Mouse (Mus musculus) hindbrain, embryonic 12.5 days (tissue): Measurements from ENCODE around the gene Dgkq. TPM values are rescaled to one million over a fixed set of nuclear protein-coding genes. Genes with fewer than 3 reads are reported as not detected.
A peak's percentile ranks its signal among the peaks of the same experiment; 100 is the strongest.

ENCODE experiments used
- ATAC-seq: fragments of 200-750 bp; cut with Nextera tagmentation; 2 replicates; pipeline ENCODE4 v1.8.0; 2017; ENCODE audit warnings: moderate TSS enrichment; ENCODE audit not compliant: low FRiP score
- H3K27ac ChIP-seq: fragments of 300-500 bp; sonication (generic); 2 replicates; pipeline ENCODE4 v1.5.1; 2016; ENCODE audit warnings: mild to moderate bottlenecking
- H3K27me3 ChIP-seq: fragments of 300-500 bp; sonication (generic); 2 replicates; pipeline ENCODE4 v1.6.1; 2016; ENCODE audit warnings: mild to moderate bottlenecking
- H3K36me3 ChIP-seq: fragments of 300-500 bp; sonication (generic); 2 replicates; pipeline ENCODE4 v1.6.1; 2016; ENCODE audit warnings: mild to moderate bottlenecking
- H3K4me1 ChIP-seq: fragments of 300-500 bp; sonication (generic); 2 replicates; pipeline ENCODE4 v1.6.1; 2016
- H3K4me2 ChIP-seq: fragments of 300-500 bp; sonication (generic); replicated peaks from 2 replicates; pipeline ENCODE4 v1.6.1; 2016; ENCODE audit warnings: mild to moderate bottlenecking
- H3K4me3 ChIP-seq: fragments of 300-500 bp; sonication (generic); 2 replicates; pipeline ENCODE4 v1.5.1; 2016; ENCODE audit warnings: mild to moderate bottlenecking
- H3K9ac ChIP-seq: fragments of 300-500 bp; sonication (generic); 2 replicates; pipeline ENCODE4 v1.6.1; 2016; ENCODE audit warnings: mild to moderate bottlenecking, moderate library complexity
- H3K9me3 ChIP-seq: fragments of 300-500 bp; sonication (generic); replicated peaks from 2 replicates; pipeline ENCODE4 v1.6.1; 2016; ENCODE audit warnings: mild to moderate bottlenecking
- WGBS: fragments of 180-500 bp; shearing (Covaris S2); methylation state at CpG from one replicate; pipeline ENCODE4 v1.1.7; 2016; 5-methylcytosine and 5-hydroxymethylcytosine counted together
- polyA plus RNA-seq: library from polyadenylated mRNA; unstranded; fragments of >200 nt; fragmentation: Nextera tagmentation; extraction: Ambion mirVana; gene quantifications from 2 replicates; pipeline ENCODE4 v1.2.1, GENCODE M21; 2016

The Dgkq gene
- polyA plus RNA-seq, 1 experiment from 2014 or later = 23.5 TPM

GRCm38 (mm10) chr5:108701341-108702021, 32.0 kb upstream of the Dgkq start:
- WGBS = 65% methylated on average over 10 of the region's 10 CpGs
- H3K4me3 ChIP-seq = no peak overlapping the region
- ATAC-seq = no peak

GRCm38 (mm10) chr5:108700346-108700745, 30.9 kb upstream of the Dgkq start:
- no peak overlapping the region for H3K9ac ChIP-seq
- no peak for ATAC-seq
- H3K27me3 ChIP-seq = no peaks in the 10 kb centered on the region
- peak overlapping the region; percentile 45; the same call in 1 of the 2 replicates for H3K27ac ChIP-seq
- H3K36me3 ChIP-seq = peaks cover 8% of the 10 kb centered on the region
- no peaks in the 10 kb centered on the region for H3K9me3 ChIP-seq
- no peak overlapping the region for H3K4me3 ChIP-seq
- H3K4me2 ChIP-seq = no peak overlapping the region
- WGBS = 62% methylated on average over 3 of the region's 3 CpGs
- H3K4me1 ChIP-seq = peaks cover 48% of the 10 kb centered on the region

More at GRCm38 (mm10) chr5:108701341-108702021, 32.0 kb upstream of the Dgkq start:
- Histone ChIP-seq H3K27ac (0 out of 2 replicates have a peak overlapping the region, but pooled peaks have one; percentile 45), H3K36me3 (peaks cover 19% of the 10 kb centered on the region), H3K27me3 (no peaks in the 10 kb centered on the region), H3K9me3 (no peaks in the 10 kb centered on the region), H3K4me1 (peaks cover 38% of the 10 kb centered on the region), H3K4me2 (no peak overlapping the region), H3K9ac (no peak overlapping the region)

GRCm38 (mm10) chr5:108697341-108697753, 27.9 kb upstream of the Dgkq start:
- Histone ChIP-seq H3K27ac (peak overlapping the region; percentile 62), H3K27me3 (peaks cover 13% of the 10 kb centered on the region), H3K36me3 (no peaks in the 10 kb centered on the region), H3K9me3 (no peaks in the 10 kb centered on the region), H3K4me3 (no peak overlapping the region), H3K4me2 (0 out of 2 replicates have a peak overlapping the region, but pooled peaks have one; percentile 11), H3K9ac (no peak overlapping the region), H3K4me1 (peaks cover 68% of the 10 kb centered on the region)
- ATAC-seq = peak; percentile 12; the same call in 1 of the 2 replicates
- WGBS = 10% methylated on average over 4 of the region's 4 CpGs

GRCm38 (mm10) chr5:108696542-108696941, 27.1 kb upstream of the Dgkq start:
- H3K4me1 ChIP-seq = peaks cover 68% of the 10 kb centered on the region
- no peak overlapping the region for H3K4me3 ChIP-seq
- H3K36me3 ChIP-seq = no peaks in the 10 kb centered on the region
- H3K27me3 ChIP-seq = peaks cover 21% of the 10 kb centered on the region
- no peak overlapping the region for H3K4me2 ChIP-seq
- WGBS = 83% methylated on average over 3 of the region's 3 CpGs
- peak overlapping the region; percentile 35; the same call in 1 of the 2 replicates for H3K27ac ChIP-seq
- ATAC-seq = no peak
- no peak overlapping the region for H3K9ac ChIP-seq
- H3K9me3 ChIP-seq = no peaks in the 10 kb centered on the region

GRCm38 (mm10) chr5:108695861-108696260, 26.4 kb upstream of the Dgkq start:
- no peak overlapping the region for H3K9ac ChIP-seq
- H3K4me1 ChIP-seq = peaks cover 64% of the 10 kb centered on the region
- H3K27me3 ChIP-seq = peaks cover 25% of the 10 kb centered on the region
- peak overlapping the region; percentile 95 for H3K4me2 ChIP-seq
- no peaks in the 10 kb centered on the region for H3K9me3 ChIP-seq
- H3K36me3 ChIP-seq = no peaks in the 10 kb centered on the region
- no peak for ATAC-seq
- WGBS = 94% methylated on average over 12 of the region's 12 CpGs
- no peak overlapping the region for H3K27ac ChIP-seq
- H3K4me3 ChIP-seq = no peak overlapping the region

GRCm38 (mm10) chr5:108694352-108695261, 25.1 kb upstream of the Dgkq start:
- Histone ChIP-seq H3K27ac (no peak overlapping the region), H3K4me2 (peak overlapping the region; percentile 95), H3K4me1 (peaks cover 51% of the 10 kb centered on the region), H3K9ac (peak overlapping the region; percentile 81), H3K4me3 (peak overlapping the region; percentile 87), H3K36me3 (no peaks in the 10 kb centered on the region), H3K9me3 (no peaks in the 10 kb centered on the region), H3K27me3 (peaks cover 25% of the 10 kb centered on the region)
- peak; percentile 58 for ATAC-seq
- WGBS = under 1% methylated on average over 84 of the region's 99 CpGs

- H3K9ac ChIP-seq = peak overlapping the region; percentile 81
- H3K27me3 ChIP-seq = peaks cover 25% of the 10 kb centered on the region
- no peaks in the 10 kb centered on the region for H3K9me3 ChIP-seq
- peaks cover 49% of the 10 kb centered on the region for H3K4me1 ChIP-seq
- no peak overlapping the region for H3K27ac ChIP-seq
- peak overlapping the region; percentile 95 for H3K4me2 ChIP-seq
- H3K4me3 ChIP-seq = peak overlapping the region; percentile 87
- WGBS = under 1% methylated on average over 42 of the region's 43 CpGs
- peak; percentile 95 for ATAC-seq
- H3K36me3 ChIP-seq = no peaks in the 10 kb centered on the region
Observed at GRCm38 (mm10) chr5:108693872-108694288, 24.4 kb upstream of the Dgkq start.

GRCm38 (mm10) chr5:108692271-108692670, 22.8 kb upstream of the Dgkq start, which contains the start of gene Fgfrl1:
Fgfrl1 (plus strand) TSS chr5:108692382.
- Histone ChIP-seq H3K9me3 (no peaks in the 10 kb centered on the region), H3K4me1 (peaks cover 40% of the 10 kb centered on the region), H3K4me2 (peak within 1 kb of the TSS; percentile 95), H3K9ac (no peak within 1 kb of the TSS), H3K36me3 (no peaks in the 10 kb centered on the region), H3K27ac (no peak within 1 kb of the TSS), H3K27me3 (peaks cover 25% of the 10 kb centered on the region), H3K4me3 (peak within 1 kb of the TSS; percentile 87)
- no peak for ATAC-seq
- 3% methylated on average over 12 of the region's 18 CpGs for WGBS

- no peak overlapping the region for H3K9ac ChIP-seq
- H3K4me2 ChIP-seq = no peak overlapping the region
- no peak for ATAC-seq
- no peaks in the 10 kb centered on the region for H3K9me3 ChIP-seq
- H3K4me1 ChIP-seq = peaks cover 30% of the 10 kb centered on the region
- no peaks in the 10 kb centered on the region for H3K36me3 ChIP-seq
- no peak overlapping the region for H3K27ac ChIP-seq
- H3K27me3 ChIP-seq = peaks cover 25% of the 10 kb centered on the region
- H3K4me3 ChIP-seq = no peak overlapping the region
- 78% methylated on average over 4 of the region's 4 CpGs for WGBS
Observed at GRCm38 (mm10) chr5:108691152-108691551, 21.7 kb upstream of the Dgkq start.

GRCm38 (mm10) chr5:108689091-108689490, 19.6 kb upstream of the Dgkq start:
- H3K4me1 ChIP-seq = peaks cover 11% of the 10 kb centered on the region
- no peak overlapping the region for H3K4me3 ChIP-seq
- no peak overlapping the region for H3K27ac ChIP-seq
- peaks cover 25% of the 10 kb centered on the region for H3K27me3 ChIP-seq
- no peaks in the 10 kb centered on the region for H3K36me3 ChIP-seq
- 70% methylated on average over 5 of the region's 5 CpGs for WGBS
- no peak for ATAC-seq
- no peaks in the 10 kb centered on the region for H3K9me3 ChIP-seq
- no peak overlapping the region for H3K4me2 ChIP-seq
- no peak overlapping the region for H3K9ac ChIP-seq

GRCm38 (mm10) chr5:108680871-108681270, 11.4 kb upstream of the Dgkq start:
- ATAC-seq = no peak
- no peaks in the 10 kb centered on the region for H3K9me3 ChIP-seq
- no peaks in the 10 kb centered on the region for H3K36me3 ChIP-seq
- H3K9ac ChIP-seq = no peak overlapping the region
- H3K27ac ChIP-seq = no peak overlapping the region
- H3K27me3 ChIP-seq = no peaks in the 10 kb centered on the region
- no peak overlapping the region for H3K4me3 ChIP-seq
- H3K4me2 ChIP-seq = no peak overlapping the region
- WGBS = 87% methylated on average over 6 of the region's 6 CpGs
- peaks cover 12% of the 10 kb centered on the region for H3K4me1 ChIP-seq

GRCm38 (mm10) chr5:108679909-108680308, 10.4 kb upstream of the Dgkq start:
- 57% methylated on average over 3 of the region's 3 CpGs for WGBS
- ATAC-seq = no peak
- no peaks in the 10 kb centered on the region for H3K36me3 ChIP-seq

More at GRCm38 (mm10) chr5:108679909-108680308, 10.4 kb upstream of the Dgkq start:
- no peak overlapping the region for H3K4me2 ChIP-seq
- H3K27ac ChIP-seq = no peak overlapping the region
- H3K4me3 ChIP-seq = no peak overlapping the region
- no peaks in the 10 kb centered on the region for H3K27me3 ChIP-seq
- H3K9me3 ChIP-seq = no peaks in the 10 kb centered on the region
- no peak overlapping the region for H3K9ac ChIP-seq
- peaks cover 12% of the 10 kb centered on the region for H3K4me1 ChIP-seq
